Mouse (Mus musculus) MEL-GATA-1-ER (cell line): ENCODE results near the gene Slpi.

ENCODE experiments used
- DNase-seq: peaks from one replicate; pipeline ENCODE4 v3.0.0-alpha.2; 2012; ENCODE audit warnings: low read depth; ENCODE audit errors: extremely low read depth

Gene Slpi

DNA sequence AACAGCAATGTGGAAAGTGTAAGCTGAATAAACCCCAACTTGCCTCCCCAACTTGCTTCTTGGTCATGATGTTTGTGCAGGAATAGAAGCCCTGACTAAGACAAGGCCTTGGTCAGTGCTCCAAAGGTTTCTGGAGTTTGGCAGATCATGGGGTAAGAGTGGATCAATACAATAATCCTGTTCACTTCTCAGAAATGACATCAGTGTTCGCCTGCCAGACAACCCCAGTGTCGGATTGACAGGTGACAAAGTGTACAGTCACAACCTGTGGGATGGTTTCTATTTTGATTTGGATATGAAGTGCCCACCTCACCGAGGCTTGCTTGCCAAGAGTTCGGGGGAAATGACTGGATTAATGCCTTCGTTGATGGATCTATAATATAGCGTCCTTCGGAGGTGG is 32.4 kb upstream of the Slpi start:
- no peak for DNase-seq

DNA sequence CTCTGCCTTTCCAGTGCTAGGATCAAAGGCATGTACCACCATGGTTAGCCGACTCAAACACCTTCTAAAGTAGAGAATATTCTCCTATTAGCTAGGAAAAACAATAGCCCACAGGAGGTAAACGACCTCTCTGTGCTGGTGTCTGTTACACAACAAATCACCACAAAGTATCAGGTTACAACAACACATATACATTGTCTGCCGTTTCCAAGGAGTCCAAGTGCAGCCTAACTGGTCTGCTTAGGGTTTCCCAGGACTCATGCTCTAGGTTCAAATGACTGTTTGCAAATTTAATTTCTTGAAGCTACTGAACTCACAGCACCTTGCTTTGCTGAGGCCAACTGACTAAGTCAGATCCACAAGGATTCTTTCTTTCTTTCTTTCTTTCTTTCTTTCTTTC is 30.6 kb upstream of the Slpi start:
- no peak for DNase-seq

GRCm38 (mm10) chr2:164418308-164418875 is 29.5 kb upstream of the Slpi start:
- no peak for DNase-seq

DNA sequence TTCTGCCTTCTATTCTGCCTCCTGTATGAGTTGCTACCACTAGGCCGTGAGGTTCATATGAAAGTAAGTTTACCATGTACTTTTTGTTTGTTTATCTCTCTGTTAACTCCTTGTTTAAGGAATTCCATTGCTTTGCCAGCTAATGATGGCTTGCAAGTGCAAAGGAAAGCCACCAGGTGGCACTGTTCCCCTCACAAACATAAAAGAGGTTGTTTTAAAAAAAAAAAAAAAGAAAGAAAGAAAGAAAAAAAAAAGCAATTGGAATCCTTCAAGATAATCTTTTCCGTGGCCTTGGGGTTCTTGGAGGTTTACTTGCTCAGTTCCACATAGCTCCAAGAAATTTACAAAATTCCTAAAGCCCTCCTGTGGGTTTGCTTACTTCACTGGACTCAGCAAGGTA is 28.3 kb upstream of the Slpi start:
- no peak for DNase-seq

GRCm38 (mm10) chr2:164414581-164414980 is 25.7 kb upstream of the Slpi start:
- no peak for DNase-seq

DNA sequence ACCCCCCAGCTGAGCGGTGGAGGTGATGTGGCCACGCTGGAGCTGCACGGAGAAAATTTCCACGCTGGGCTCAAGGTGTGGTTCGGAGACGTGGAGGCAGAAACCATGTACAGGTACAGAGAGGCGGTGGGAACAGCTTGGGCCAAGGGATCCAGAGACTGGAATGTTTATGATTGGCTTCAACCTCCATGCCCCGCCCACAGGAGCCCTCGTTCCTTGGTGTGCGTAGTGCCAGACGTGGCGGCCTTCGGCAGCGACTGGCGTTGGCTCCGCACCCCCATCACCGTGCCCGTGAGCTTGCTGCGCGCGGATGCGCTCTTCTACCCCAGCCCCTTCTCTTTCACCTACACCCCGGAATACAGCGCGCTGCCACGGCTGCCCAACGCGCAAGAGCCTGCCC is 25.3 kb upstream of the Slpi start:
- DNase-seq, result no peak

- DNase-seq, result no peak
Measured at GRCm38 (mm10) chr2:164407708-164408107, 18.8 kb upstream of the Slpi start.

- no peak for DNase-seq
Measured at GRCm38 (mm10) chr2:164405519-164405918, 16.6 kb upstream of the Slpi start.

GRCm38 (mm10) chr2:164405060-164405459 is 16.2 kb upstream of the Slpi start, which contains the start of gene Matn4:
TSS of gene Matn4 (minus strand) at chr2:164405160.
- no peak for DNase-seq

DNA sequence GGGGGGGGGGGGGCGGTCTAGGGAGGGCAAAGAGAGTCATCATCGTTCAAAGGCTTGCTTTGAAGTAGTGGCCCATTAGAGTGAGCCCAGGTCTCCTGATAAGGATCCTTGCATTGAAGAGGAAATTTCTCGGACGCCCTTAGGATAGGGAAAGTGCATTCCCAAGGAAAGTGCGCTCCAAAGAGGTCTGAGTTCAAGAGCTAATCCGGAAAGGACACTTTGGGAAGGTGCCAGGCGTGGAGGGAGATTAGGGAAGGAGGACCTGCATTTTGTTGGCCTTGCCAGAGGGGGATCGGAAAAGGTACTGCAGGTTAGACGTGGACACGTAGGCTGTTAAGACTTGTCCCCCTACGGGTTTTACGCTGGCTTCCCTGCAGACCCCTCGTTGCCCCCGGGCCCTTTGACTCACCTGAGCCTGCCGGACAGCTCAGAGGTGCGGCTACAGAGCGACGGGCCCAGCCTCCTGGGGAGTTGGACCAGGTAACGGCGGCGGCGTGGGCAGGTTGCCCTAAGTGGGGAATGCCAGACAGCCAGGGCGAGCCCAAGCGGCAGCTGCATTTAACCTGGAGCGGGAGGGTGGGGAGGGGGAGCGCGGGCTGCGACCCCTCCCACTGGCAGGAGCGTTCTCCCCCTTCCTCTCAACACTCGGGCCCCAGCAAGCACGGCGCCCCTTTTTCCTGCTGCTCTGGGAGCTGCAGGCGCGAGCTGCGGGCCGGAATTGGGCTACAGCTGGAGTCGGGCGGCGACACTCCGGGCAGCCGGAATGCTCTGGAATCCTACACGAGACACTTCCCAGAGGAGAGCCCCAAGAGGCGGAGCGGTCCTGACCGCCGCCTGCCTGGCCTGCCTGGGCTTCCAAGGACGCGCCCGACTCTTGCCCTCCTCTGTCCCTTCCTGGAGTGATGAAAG is 15.4 kb upstream of the Slpi start:
- no peak for DNase-seq

DNA sequence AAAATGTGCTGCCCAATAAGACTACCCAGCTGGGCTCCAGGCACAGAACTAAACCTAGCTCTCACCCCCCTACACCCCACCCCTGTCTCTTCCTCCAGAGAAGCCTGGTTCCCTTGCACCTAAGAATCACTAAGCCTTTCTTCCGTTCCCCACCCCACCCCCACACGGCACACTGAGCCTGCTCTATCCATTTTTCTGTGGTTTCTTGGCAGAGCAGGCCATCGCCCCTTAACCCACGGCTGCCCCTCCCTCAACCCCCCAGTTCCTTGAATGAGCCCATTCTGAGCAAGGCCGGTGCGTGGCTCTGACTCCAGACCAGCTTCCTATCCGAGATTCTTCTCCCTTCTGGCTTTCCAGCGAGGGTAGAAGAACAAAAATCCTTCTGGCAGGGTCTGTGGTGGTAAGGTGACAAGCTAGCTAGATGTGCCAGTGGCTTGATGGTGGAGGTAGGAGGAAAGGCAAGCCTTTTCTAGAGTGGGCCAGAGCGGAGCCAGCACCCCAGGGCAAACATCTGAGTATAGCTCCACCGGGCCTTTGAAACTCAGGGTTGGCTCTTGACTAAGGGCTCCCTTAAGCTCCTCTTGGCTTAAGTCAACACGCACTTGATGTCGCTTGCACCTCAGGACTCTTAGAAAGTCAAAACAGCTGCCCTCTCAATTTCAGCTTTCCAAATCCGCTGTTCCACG is 14.6 kb upstream of the Slpi start:
- DNase-seq, result no peak

GRCm38 (mm10) chr2:164402906-164403305 is 14.0 kb upstream of the Slpi start, which contains the start of gene Rbpjl:
TSS of gene Rbpjl (plus strand) at chr2:164403141.
- no peak for DNase-seq

- no peak for DNase-seq
Measured at GRCm38 (mm10) chr2:164396911-164397310, 8.0 kb upstream of the Slpi start.

- no peak for DNase-seq
Measured at GRCm38 (mm10) chr2:164396076-164396475, 7.2 kb upstream of the Slpi start.

GRCm38 (mm10) chr2:164393126-164393525 is 4.2 kb upstream of the Slpi start:
- DNase-seq, result no peak

- DNase-seq, result no peak
Measured at GRCm38 (mm10) chr2:164389499-164389898, 604 bp upstream of the Slpi start.

DNA sequence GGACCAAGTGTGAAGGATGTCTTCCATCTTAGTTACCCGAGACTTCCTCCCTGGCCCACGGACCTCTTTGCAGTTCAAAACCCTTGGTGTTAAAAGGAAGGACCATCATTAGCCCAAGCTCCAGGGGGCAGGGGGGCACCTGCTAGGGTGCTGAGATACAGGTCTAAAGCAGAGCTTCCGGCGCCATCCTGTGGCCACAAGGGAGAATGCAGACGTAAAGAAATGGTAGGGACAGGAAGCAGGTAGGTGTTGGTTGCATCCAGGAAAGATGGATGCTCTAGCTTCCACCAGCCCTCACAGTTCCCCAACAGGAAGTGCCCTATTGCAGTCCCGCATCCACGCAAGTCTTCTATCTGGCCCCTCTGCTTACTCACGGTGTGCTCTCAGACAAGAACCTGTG is 1.9 kb downstream of the Slpi start:
- DNase-seq, result no peak

- DNase-seq, result no peak
Measured at GRCm38 (mm10) chr2:164385927-164386763, 2.8 kb downstream of the Slpi start.

DNA sequence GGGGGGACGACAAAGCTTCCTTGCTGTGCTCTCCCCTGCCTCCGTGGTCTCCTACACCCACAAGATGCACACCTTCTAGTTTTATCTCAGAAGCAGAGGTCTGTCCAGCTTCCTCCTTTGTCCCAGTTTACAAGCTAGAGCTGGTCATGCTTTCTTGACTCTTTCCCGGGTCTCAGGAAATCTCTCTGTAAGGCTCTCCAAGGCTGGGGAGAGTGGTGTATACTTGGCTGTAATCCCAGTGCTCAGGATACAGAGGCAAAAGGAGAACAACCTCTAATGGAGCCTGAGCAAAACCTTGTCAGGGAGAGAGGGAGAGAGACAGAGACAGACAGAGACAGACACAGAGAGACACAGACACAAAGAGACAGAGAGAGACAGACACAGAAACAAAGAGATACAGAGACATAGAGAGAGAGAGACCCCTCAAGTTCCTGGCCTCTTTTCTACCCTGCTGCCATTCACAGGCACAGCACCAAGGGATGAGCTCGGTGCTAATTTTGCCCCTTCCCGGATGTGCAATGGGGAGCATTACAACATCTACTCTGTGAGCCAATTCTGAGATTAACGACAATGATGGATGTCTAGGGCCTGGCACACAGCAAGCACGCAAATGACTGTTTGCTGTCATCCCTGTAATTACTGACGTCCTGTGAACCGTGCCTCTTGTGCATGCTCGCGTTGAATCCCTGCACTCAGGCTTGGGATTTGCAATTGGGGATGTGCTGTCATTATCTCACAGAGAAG is 5.1 kb downstream of the Slpi start:
- DNase-seq, result no peak

DNA sequence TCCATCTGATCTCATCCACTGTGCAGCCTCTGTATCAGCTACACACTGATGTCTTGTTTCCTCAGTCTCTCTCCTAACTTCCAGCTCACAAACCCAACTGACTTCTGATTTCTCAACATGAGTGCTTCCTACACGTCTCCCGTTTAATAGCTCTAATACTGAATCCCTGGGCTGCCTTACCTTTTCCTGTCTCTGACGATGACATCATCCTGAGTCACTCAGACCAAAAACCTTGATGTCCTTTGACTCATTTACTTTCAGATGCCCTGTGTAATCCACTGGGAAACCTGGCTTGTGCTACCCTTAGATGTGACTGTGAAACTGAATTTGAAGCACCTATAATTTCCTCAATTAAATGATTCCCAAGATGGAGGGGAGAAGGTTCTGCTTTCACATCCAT is 5.9 kb downstream of the Slpi start:
- no peak for DNase-seq

DNA sequence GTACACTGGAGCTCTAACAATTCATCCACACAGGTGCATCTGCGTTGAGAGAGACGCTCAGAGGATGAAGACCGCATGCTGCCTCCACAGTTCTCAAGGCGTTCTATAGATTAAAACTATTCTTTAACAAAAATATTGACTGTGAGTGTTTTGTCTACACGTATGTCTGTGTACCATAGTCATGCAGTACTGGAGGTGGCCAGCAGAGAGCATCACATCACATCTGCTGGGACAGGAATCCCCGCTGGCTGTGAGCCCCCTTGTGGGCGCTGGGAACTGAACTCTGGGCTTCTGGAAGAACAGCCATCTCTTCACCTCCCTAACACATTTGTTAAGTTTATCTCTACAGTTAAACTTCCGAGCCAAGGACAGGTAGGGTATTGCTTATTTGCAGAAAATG is 7.2 kb downstream of the Slpi start:
- DNase-seq, result no peak
